Mouse (Mus musculus) mammary gland, adult 2 months (tissue): ENCODE data around the gene Inf2. TPM values are rescaled to one million over a fixed set of nuclear protein-coding genes. Genes with fewer than 3 reads are reported as not detected.

Source experiments
- polyA plus RNA-seq: library from polyadenylated mRNA; depleted of rRNA; stranded (reverse); fragments of >200 nt; gene quantifications from 2 replicates; pipeline ENCODE4 v1.2.3, GENCODE M21; 2012; ENCODE audit warnings: low replicate concordance; rRNA removed

The Inf2 gene
- 32.1 and 51.3 TPM in 2 replicates for polyA plus RNA-seq

DNA sequence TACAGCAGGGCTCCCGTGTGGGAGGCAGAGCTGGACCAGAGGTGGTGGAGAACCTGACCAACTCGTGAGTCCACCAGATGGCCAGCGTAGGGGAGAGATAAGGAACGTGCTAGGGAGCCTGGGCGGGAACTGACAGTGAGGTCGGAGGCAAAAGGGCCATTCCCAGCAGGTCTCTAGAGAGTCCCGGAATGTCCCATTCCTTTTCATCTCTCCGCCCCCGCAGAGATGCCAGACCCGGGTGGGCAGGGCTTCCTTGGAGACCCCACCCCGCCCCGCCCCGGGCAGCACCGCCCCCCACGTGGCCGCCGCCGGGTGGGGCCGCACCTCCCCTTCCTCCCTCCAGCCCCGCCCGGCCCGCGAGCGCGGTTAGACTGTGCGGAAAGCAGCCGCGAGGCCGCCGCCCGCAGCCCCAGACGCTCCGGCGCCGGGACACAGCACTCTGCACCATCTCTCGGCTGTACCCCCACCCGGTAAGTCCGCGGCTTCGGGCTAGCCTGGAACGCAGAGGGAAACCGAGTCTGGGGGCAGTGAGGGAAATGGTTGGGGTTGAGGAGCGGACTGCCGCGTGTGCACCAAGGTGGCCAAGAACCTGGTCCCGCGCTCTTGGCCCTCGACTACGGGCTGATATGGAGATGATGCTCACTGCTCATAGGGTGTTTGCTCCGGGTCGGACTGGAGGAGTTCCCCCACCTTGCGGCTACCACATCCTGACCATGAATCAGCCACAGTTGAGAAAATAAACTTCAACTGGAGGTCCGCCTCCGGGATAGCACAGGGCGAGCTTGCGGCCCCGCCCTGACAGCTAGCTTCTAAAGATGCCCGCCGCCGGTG, at the start of gene Inf2:
Inf2 (plus strand) TSS at position 359 of the 831 bp plus-strand sequence.

DNA sequence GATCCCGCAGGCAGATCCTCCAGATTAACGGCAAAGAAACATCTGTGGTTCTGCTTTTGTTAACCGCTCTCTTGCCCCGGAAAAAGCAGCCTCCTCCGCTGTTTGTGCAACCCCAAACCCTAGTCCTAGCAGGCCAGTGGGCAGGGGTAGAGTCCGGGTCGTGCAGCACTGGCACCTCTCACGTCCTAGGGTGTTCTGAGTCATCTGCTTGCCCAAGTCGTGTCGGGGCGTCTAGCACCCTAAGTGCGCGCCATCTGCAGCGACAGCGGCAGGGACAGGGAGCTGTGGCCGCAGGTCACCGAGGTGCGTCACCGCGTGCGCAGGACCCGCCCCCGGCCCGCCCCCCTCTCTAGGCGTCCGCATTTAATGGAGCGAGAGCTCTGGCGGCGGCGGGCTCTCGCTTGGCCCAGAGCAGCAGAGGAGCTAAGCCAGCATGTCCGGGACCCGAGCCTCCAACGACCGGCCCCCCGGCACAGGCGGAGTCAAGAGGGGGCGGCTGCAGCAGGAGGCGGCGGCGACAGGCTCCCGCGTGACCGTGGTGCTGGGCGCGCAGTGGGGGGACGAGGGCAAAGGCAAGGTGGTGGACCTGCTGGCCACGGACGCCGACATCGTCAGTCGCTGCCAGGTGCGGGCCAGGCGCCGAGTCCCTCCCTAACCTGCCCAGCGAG, 31.2 kb downstream of the Inf2 start, which contains the start of gene Adssl1:
Adssl1 (plus strand) TSS at position 360 of the 668 bp plus-strand sequence.

DNA sequence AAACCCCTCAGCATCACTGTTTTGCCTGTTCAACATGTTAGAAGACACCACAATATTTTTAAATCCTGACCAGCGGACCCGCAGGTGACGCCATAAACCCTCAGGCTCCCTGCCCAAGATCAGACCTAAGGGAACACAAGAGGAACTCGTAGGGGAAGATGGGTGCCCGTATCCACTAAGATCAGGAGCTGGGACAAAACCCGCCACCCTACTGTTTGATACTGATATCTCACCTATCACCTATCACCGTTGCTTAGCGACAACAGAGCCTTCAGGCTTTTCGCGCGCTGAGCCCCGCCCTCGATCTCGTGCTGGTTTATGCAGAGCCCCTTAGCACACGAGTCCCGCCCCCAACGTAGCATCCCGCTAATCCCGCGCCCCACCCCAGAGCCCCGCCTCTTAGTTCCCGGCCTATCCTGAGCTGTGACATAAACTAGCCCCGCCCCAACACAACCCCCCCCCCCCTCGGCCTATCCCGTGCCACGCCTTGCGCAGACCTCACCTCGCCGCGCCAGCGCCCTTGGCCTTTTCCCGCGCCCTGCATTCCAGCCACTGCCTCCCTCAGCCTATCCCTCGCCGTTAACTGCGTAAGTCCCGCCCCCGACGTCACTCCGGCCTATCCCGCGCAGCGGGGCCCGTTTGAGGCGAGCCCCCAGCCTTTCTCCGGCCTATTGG, 55.7 kb downstream of the Inf2 start, which contains the start of gene Siva1:
Siva1 (plus strand) TSS at position 500 of the 675 bp plus-strand sequence.

Other genes starting within 250 kb of the Inf2 start
- 257 and 300 TPM in 2 replicates for gene A530016L24Rik, start 99.3 kb upstream of the Inf2 start, polyA plus RNA-seq
- gene Tmem179, start 72.0 kb upstream of the Inf2 start, polyA plus RNA-seq = 0.10 and 0.14 TPM in 2 replicates
- 10.8 and 103 TPM in 2 replicates for gene Adssl1, start 31.3 kb downstream of the Inf2 start, polyA plus RNA-seq
- 37.1 and 48.6 TPM in 2 replicates for gene Siva1, start 55.9 kb downstream of the Inf2 start, polyA plus RNA-seq
- 121 and 167 TPM in 2 replicates for gene Akt1, start 86.1 kb downstream of the Inf2 start, polyA plus RNA-seq
- 17.1 and 26.8 TPM in 2 replicates for gene Zbtb42, start 90.0 kb downstream of the Inf2 start, polyA plus RNA-seq
- gene Cep170b, start 131.7 kb downstream of the Inf2 start, polyA plus RNA-seq = 27.1 and 43.9 TPM in 2 replicates
- gene Pld4, start 171.9 kb downstream of the Inf2 start, polyA plus RNA-seq = 171 and 191 TPM in 2 replicates
- 14.3 and 15.8 TPM in 2 replicates for gene Ahnak2, start 213.9 kb downstream of the Inf2 start, polyA plus RNA-seq
- gene Clba1, start 220.2 kb downstream of the Inf2 start, polyA plus RNA-seq = 2.0 and 3.4 TPM in 2 replicates
- gene Cdca4, start 240.6 kb downstream of the Inf2 start, polyA plus RNA-seq = 24.3 and 24.6 TPM in 2 replicates